Mouse (Mus musculus) kidney, adult 2 months (tissue): Measurements from ENCODE around the gene Gpam. TPM values are rescaled to one million over a fixed set of nuclear protein-coding genes. Genes with fewer than 3 reads are reported as not detected.

ENCODE experiments used
- DNase-seq: peaks from one replicate; pipeline ENCODE4 v3.0.0; 2021
- H3K27ac ChIP-seq: fragments of 200-500 bp; 2 replicates; pipeline ENCODE4 v1.5.1; 2012; ENCODE audit warnings: low read depth, low read length, control low read depth, inconsistent platforms; ENCODE audit not compliant: insufficient read depth
- H3K27me3 ChIP-seq: fragments of 200-500 bp; replicated peaks from 2 replicates; pipeline ENCODE4 v1.6.1; 2012; ENCODE audit warnings: mild to moderate bottlenecking, moderate library complexity, low read length, inconsistent platforms; ENCODE audit not compliant: control insufficient read depth, insufficient read depth
- H3K36me3 ChIP-seq: fragments of 200-500 bp; 2 replicates; pipeline ENCODE4 v1.6.1; 2012; ENCODE audit warnings: mild to moderate bottlenecking, moderate library complexity, low read length, inconsistent platforms; ENCODE audit not compliant: control insufficient read depth, insufficient read depth
- H3K4me1 ChIP-seq: fragments of 200-500 bp; 2 replicates; pipeline ENCODE4 v1.6.1; 2011; ENCODE audit warnings: low read length; ENCODE audit not compliant: control insufficient read depth, insufficient read depth
- H3K4me3 ChIP-seq: fragments of 200-500 bp; 2 replicates; pipeline ENCODE4 v1.5.1; 2011; ENCODE audit warnings: mild to moderate bottlenecking, low read depth, low read length, control low read depth; ENCODE audit not compliant: insufficient read depth
- CTCF ChIP-seq: fragments of 200-500 bp; conservative IDR thresholded peaks from 2 replicates; pipeline ENCODE4 v1.5.1; 2011; ENCODE audit warnings: low read depth, mild to moderate bottlenecking, control low read depth, low read length, moderate library complexity, mixed read lengths; ENCODE audit not compliant: insufficient read depth, insufficient read length
- POLR2A ChIP-seq: fragments of 200-500 bp; IDR thresholded peaks from one replicate; pipeline ENCODE4 v1.6.1; 2011; ENCODE audit warnings: low read depth, low read length, control low read depth
- WGBS: fragments of 180-500 bp; shearing (Covaris S2); methylation state at CpG from one replicate; pipeline ENCODE4 v1.1.7; 2018; 5-methylcytosine and 5-hydroxymethylcytosine counted together
- polyA plus RNA-seq: library from polyadenylated mRNA; depleted of rRNA; stranded (reverse); fragments of >200 nt; gene quantifications from 2 replicates; pipeline ENCODE4 v1.2.3, GENCODE M21; 2012; rRNA removed

Gene Gpam
- polyA plus RNA-seq, 1 experiment = 56.6 TPM

GRCm38 (mm10) chr19:55061447-55061901 is 65.6 kb downstream of the Gpam start:
- no peak for TF ChIP-seq POLR2A
- TF ChIP-seq CTCF = no peak
- Histone ChIP-seq H3K4me1 (no peaks in the 10 kb centered on the region), H3K27me3 (no peaks in the 10 kb centered on the region), H3K36me3 (no peaks in the 10 kb centered on the region), H3K27ac (no peak overlapping the region), H3K4me3 (no peak overlapping the region; the same call in 1 of the 2 replicates)
- WGBS = 7% methylated on average over 14 of the region's 14 CpGs
- no peak for DNase-seq

GRCm38 (mm10) chr19:55060964-55061363 is 66.1 kb downstream of the Gpam start:
- TF ChIP-seq CTCF = peak; percentile 83
- no peak for TF ChIP-seq POLR2A
- no peaks in the 10 kb centered on the region for H3K36me3 ChIP-seq
- DNase-seq = peak; percentile 65
- H3K4me3 ChIP-seq = no peak overlapping the region
- 2% methylated on average over 7 of the region's 7 CpGs for WGBS
- H3K27me3 ChIP-seq = no peaks in the 10 kb centered on the region
- H3K4me1 ChIP-seq = no peaks in the 10 kb centered on the region
- H3K27ac ChIP-seq = no peak overlapping the region

GRCm38 (mm10) chr19:55057483-55057882 is 69.6 kb downstream of the Gpam start:
- no peaks in the 10 kb centered on the region for H3K36me3 ChIP-seq
- no peaks in the 10 kb centered on the region for H3K4me1 ChIP-seq
- H3K27me3 ChIP-seq = no peaks in the 10 kb centered on the region
- 67% methylated on average over 5 of the region's 5 CpGs for WGBS
- no peak overlapping the region for H3K4me3 ChIP-seq
- no peak for DNase-seq
- no peak for TF ChIP-seq POLR2A
- TF ChIP-seq CTCF = no peak
- no peak overlapping the region for H3K27ac ChIP-seq

- Histone ChIP-seq H3K36me3 (no peaks in the 10 kb centered on the region), H3K27me3 (no peaks in the 10 kb centered on the region), H3K4me1 (no peaks in the 10 kb centered on the region), H3K4me3 (no peak overlapping the region), H3K27ac (no peak overlapping the region)
- TF ChIP-seq CTCF (no peak), POLR2A (no peak)
- DNase-seq = no peak
- WGBS = 91% methylated on average over 10 of the region's 10 CpGs
Observed at GRCm38 (mm10) chr19:55055634-55056269, 71.3 kb downstream of the Gpam start.

GRCm38 (mm10) chr19:55053163-55053562 is 73.9 kb downstream of the Gpam start:
- Histone ChIP-seq H3K36me3 (no peaks in the 10 kb centered on the region), H3K4me3 (no peak overlapping the region), H3K27me3 (no peaks in the 10 kb centered on the region), H3K4me1 (no peaks in the 10 kb centered on the region), H3K27ac (no peak overlapping the region)
- DNase-seq = no peak
- WGBS = 70% methylated on average over 4 of the region's 4 CpGs
- no peak for TF ChIP-seq POLR2A
- no peak for TF ChIP-seq CTCF

GRCm38 (mm10) chr19:55037406-55037805 is 89.6 kb downstream of the Gpam start:
- Histone ChIP-seq H3K4me3 (no peak overlapping the region), H3K27ac (no peak overlapping the region), H3K4me1 (no peaks in the 10 kb centered on the region), H3K36me3 (no peaks in the 10 kb centered on the region), H3K27me3 (no peaks in the 10 kb centered on the region)
- no peak for DNase-seq
- TF ChIP-seq POLR2A = no peak
- no peak for TF ChIP-seq CTCF
- 52% methylated on average over 7 of the region's 7 CpGs for WGBS

GRCm38 (mm10) chr19:55018872-55019271 is 108.2 kb downstream of the Gpam start:
- no peaks in the 10 kb centered on the region for H3K36me3 ChIP-seq
- WGBS = 33% methylated on average over 1 of the region's 1 CpGs
- peak; percentile 37 for DNase-seq
- H3K27me3 ChIP-seq = no peaks in the 10 kb centered on the region; the same call in 1 of the 2 replicates
- no peak overlapping the region for H3K4me3 ChIP-seq
- no peak for TF ChIP-seq POLR2A
- H3K4me1 ChIP-seq = no peaks in the 10 kb centered on the region
- no peak overlapping the region for H3K27ac ChIP-seq

Other genes with a start within 250 kb of the Gpam start
- 0.04 and 0.09 TPM in 2 replicates for gene Tectb, start 53.5 kb upstream of the Gpam start, polyA plus RNA-seq
- gene Gucy2g, start 114.0 kb upstream of the Gpam start, polyA plus RNA-seq = 0.88 and 1.1 TPM in 2 replicates
- 26.8 and 29.3 TPM in 2 replicates for gene Acsl5, start 124.7 kb upstream of the Gpam start, polyA plus RNA-seq
- gene Zdhhc6, start 188.8 kb upstream of the Gpam start, polyA plus RNA-seq = 22.5 and 29.1 TPM in 2 replicates
- 15.7 and 15.9 TPM in 2 replicates for gene Vti1a, start 189.1 kb upstream of the Gpam start, polyA plus RNA-seq